Mouse (Mus musculus) brown adipose tissue, adult 24 weeks (tissue): ENCODE measurements at regions not wholly inside any gene's neighbourhood (a gene's known extent, or its start where the extent isn't known, plus 50 kb on each side); places are given as distances from the start of the nearest gene placed in this dataset.

Experiments
- H3K27ac ChIP-seq: fragments of 200-500 bp; replicated peaks from 2 replicates; pipeline ENCODE4 v1.5.1; 2012; ENCODE audit warnings: low read depth, mild to moderate bottlenecking, low read length
- H3K4me1 ChIP-seq: fragments of 200-500 bp; 2 replicates; pipeline ENCODE4 v1.6.1; 2012; ENCODE audit warnings: low read length, mixed read lengths; ENCODE audit not compliant: control insufficient read depth, insufficient read depth, insufficient read length
- H3K4me3 ChIP-seq: fragments of 200-500 bp; 2 replicates; pipeline ENCODE4 v1.5.1; 2012; ENCODE audit warnings: low read depth, mild to moderate bottlenecking, low read length, moderate library complexity; ENCODE audit not compliant: insufficient read depth

GRCm38 (mm10) chr4:62833944-62834343, 131.4 kb upstream of the Zfp618 start:
- Histone ChIP-seq H3K4me3 (no peak overlapping the region), H3K4me1 (no peaks in the 10 kb centered on the region), H3K27ac (no peak overlapping the region)

GRCm38 (mm10) chr4:62836875-62837274, 128.5 kb upstream of the Zfp618 start:
- Histone ChIP-seq H3K4me3 (no peak overlapping the region), H3K27ac (no peak overlapping the region)

GRCm38 (mm10) chr4:62850526-62850925, 114.8 kb upstream of the Zfp618 start:
- Histone ChIP-seq H3K4me1 (no peaks in the 10 kb centered on the region), H3K27ac (no peak overlapping the region), H3K4me3 (no peak overlapping the region)

More at GRCm38 (mm10) chr4:62836875-62837274, 128.5 kb upstream of the Zfp618 start:
- H3K4me1 ChIP-seq: no peaks in the 10 kb centered on the region

GRCm38 (mm10) chr4:62853335-62853734, 112.0 kb upstream of the Zfp618 start:
- Histone ChIP-seq H3K4me1 (no peaks in the 10 kb centered on the region), H3K27ac (no peak overlapping the region), H3K4me3 (no peak overlapping the region)

- Histone ChIP-seq H3K27ac (no peak overlapping the region), H3K4me1 (no peaks in the 10 kb centered on the region), H3K4me3 (no peak overlapping the region)
Measured at GRCm38 (mm10) chr4:62856406-62856805, 109.0 kb upstream of the Zfp618 start.

GRCm38 (mm10) chr4:62862756-62863155, 102.6 kb upstream of the Zfp618 start:
- Histone ChIP-seq H3K4me3 (no peak overlapping the region), H3K4me1 (no peaks in the 10 kb centered on the region), H3K27ac (no peak overlapping the region)

- no peaks in the 10 kb centered on the region for H3K4me1 ChIP-seq
- H3K4me3 ChIP-seq: no peak overlapping the region
- no peak overlapping the region for H3K27ac ChIP-seq
Measured at GRCm38 (mm10) chr4:62870391-62870983, 94.9 kb upstream of the Zfp618 start.

- H3K27ac ChIP-seq: no peak overlapping the region
Measured at GRCm38 (mm10) chr4:62872562-62872961, 92.8 kb upstream of the Zfp618 start.

GRCm38 (mm10) chr4:62873986-62874385, 91.4 kb upstream of the Zfp618 start:
- H3K27ac ChIP-seq: no peak overlapping the region
- H3K4me1 ChIP-seq: peaks cover 5% of the 10 kb centered on the region
- no peak overlapping the region for H3K4me3 ChIP-seq

More at GRCm38 (mm10) chr4:62872562-62872961, 92.8 kb upstream of the Zfp618 start:
- Histone ChIP-seq H3K4me1 (no peaks in the 10 kb centered on the region), H3K4me3 (no peak overlapping the region)

- no peak overlapping the region for H3K27ac ChIP-seq
- H3K4me1 ChIP-seq: peaks cover 5% of the 10 kb centered on the region
- H3K4me3 ChIP-seq: no peak overlapping the region
Measured at GRCm38 (mm10) chr4:62878063-62878462, 87.3 kb upstream of the Zfp618 start.

- H3K4me1 ChIP-seq: peaks cover 5% of the 10 kb centered on the region
- no peak overlapping the region for H3K27ac ChIP-seq
- H3K4me3 ChIP-seq: no peak overlapping the region
Measured at GRCm38 (mm10) chr4:62878927-62879326, 86.4 kb upstream of the Zfp618 start.

- Histone ChIP-seq H3K4me1 (peaks cover 5% of the 10 kb centered on the region), H3K4me3 (no peak overlapping the region), H3K27ac (no peak overlapping the region)
Measured at GRCm38 (mm10) chr4:62881824-62882223, 83.5 kb upstream of the Zfp618 start.

- Histone ChIP-seq H3K27ac (no peak overlapping the region), H3K4me3 (no peak overlapping the region), H3K4me1 (peaks cover 5% of the 10 kb centered on the region)
Measured at GRCm38 (mm10) chr4:62882276-62882675, 83.1 kb upstream of the Zfp618 start.

GRCm38 (mm10) chr4:62888736-62889135, 76.6 kb upstream of the Zfp618 start:
- no peak overlapping the region for H3K27ac ChIP-seq
- H3K4me3 ChIP-seq: no peak overlapping the region
- no peaks in the 10 kb centered on the region for H3K4me1 ChIP-seq

- H3K4me3 ChIP-seq: no peak overlapping the region
- no peak overlapping the region for H3K27ac ChIP-seq
- no peaks in the 10 kb centered on the region for H3K4me1 ChIP-seq
Measured at GRCm38 (mm10) chr4:62889708-62890107, 75.7 kb upstream of the Zfp618 start.
